ENCODE assay signal across 7 mouse cellular contexts in the genomic region with DNA sequence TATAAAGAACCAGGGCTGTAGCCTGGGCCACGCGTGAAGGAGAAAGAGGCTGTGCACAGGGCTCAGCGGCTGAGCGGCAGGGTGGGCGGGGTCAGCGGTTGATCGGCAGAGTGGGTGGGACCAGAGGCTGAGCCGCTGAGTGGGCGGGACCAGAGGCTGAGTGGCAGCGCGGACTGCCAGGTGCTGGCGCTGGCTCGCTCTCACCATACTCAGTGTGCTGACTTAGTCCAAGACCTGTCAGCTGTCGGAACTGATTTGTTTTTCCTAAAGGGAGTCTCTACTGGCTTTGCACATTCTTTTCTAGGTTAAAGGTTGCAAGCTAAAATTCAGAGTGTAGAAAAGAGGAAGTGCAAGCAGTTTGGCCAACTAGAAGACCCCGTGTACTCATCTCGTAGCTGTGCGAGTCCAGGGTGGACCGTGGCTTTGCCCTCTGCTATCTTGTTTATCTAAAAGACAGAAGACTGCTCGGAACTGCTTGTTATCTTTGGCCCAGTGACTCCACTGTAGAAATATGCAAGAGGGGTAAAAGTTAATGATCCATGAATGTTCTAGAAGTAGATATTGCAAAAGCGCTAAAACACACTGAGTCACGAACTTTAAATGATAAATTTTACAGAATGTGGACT. TPM values are rescaled to one million over a fixed set of nuclear protein-coding genes. Genes with fewer than 3 reads are reported as not detected.
DNase-seq lines count a peak whose midpoint lies in the region; ATAC-seq lines count a peak whose summit lies in the region.

No protein-coding gene starts in this region.

- peaks cover 32% of the 10 kb centered on the region for H3K4me1 ChIP-seq in intestine, embryonic 14.5 days (replicated peaks; ENCODE audit: control insufficient read depth, insufficient read depth, low read length)
- peaks cover 16% of the 10 kb centered on the region for H3K4me1 ChIP-seq in midbrain, embryonic 11.5 days (ENCODE audit: control insufficient read depth, insufficient read depth, low read length)

- H3K36me3 ChIP-seq in intestine, embryonic 14.5 days (ENCODE audit: control insufficient read depth, insufficient read depth, low read length) = no peaks in the 10 kb centered on the region
- no peaks in the 10 kb centered on the region for H3K36me3 ChIP-seq in midbrain, embryonic 11.5 days (ENCODE audit: control insufficient read depth, insufficient read depth, low read length)

- peak overlapping the region; percentile 45 for H3K4me2 ChIP-seq in intestine, embryonic 14.5 days (ENCODE audit: low read length)
- peak overlapping the region; percentile 42 for H3K4me2 ChIP-seq in midbrain, embryonic 11.5 days

- no peak overlapping the region for H3K9ac ChIP-seq in intestine, embryonic 14.5 days (ENCODE audit: low read length)
- H3K9ac ChIP-seq in midbrain, embryonic 11.5 days (ENCODE audit: low read length) = peak overlapping the region; percentile 41; the same call in 1 of the 2 replicates

- H3K27ac ChIP-seq in intestine, embryonic 14.5 days (ENCODE audit: low read depth) = peak overlapping the region; percentile 3; the same call in 1 of the 2 replicates
- no peak overlapping the region for H3K27ac ChIP-seq in midbrain, embryonic 11.5 days (ENCODE audit: low read depth, low read length)

- intact Hi-C loops in gastrocnemius, postnatal 14 days (cut with DNase I; ENCODE audit: low total_unique reads) = no loop called here
- intact Hi-C loops in left cerebral cortex, postnatal 4 days (cut with DNase I) = no loop called here

- H3K9me3 ChIP-seq in intestine, embryonic 14.5 days (ENCODE audit: control insufficient read depth, low read length) = no peaks in the 10 kb centered on the region
- no peaks in the 10 kb centered on the region for H3K9me3 ChIP-seq in midbrain, embryonic 11.5 days (ENCODE audit: control insufficient read depth, low read length)

- 6% methylated on average over 21 of the region's 21 CpGs for WGBS in intestine, embryonic 14.5 days
- 9% methylated on average over 21 of the region's 21 CpGs for WGBS in midbrain, embryonic 11.5 days

- ATAC-seq in intestine, embryonic 14.5 days (replicated peaks; ENCODE audit: low FRiP score, low TSS enrichment, low read depth) = peak; percentile 88
- ATAC-seq in midbrain, embryonic 11.5 days (ENCODE audit: low FRiP score) = peak; percentile 92

- peak overlapping the region; percentile 10 for H3K4me3 ChIP-seq in intestine, embryonic 14.5 days (ENCODE audit: low read depth, low read length)
- H3K4me3 ChIP-seq in midbrain, embryonic 11.5 days (ENCODE audit: low read depth, low read length) = peak overlapping the region; percentile 11

- peak; percentile 95 for DNase-seq in adrenal gland, adult 2 months
- peak; percentile 94 for DNase-seq in embryo, embryonic 11 days
- peak; percentile 93 for DNase-seq in gastrocnemius, postnatal 14 days
- peak; percentile 88 for DNase-seq in intestine, embryonic 14.5 days (ENCODE audit: low spot score)
- DNase-seq in left cerebral cortex, postnatal 4 days = peak; percentile 95
- DNase-seq in midbrain, embryonic 11.5 days (ENCODE audit: low spot score, missing footprints) = peak; percentile 97
- DNase-seq in skeletal muscle tissue, adult 2 months (ENCODE audit: low read depth, low spot score) = peak; percentile 94

- H3K27me3 ChIP-seq in intestine, embryonic 14.5 days (replicated peaks; ENCODE audit: control insufficient read depth, insufficient read depth, low read length) = no peaks in the 10 kb centered on the region
- H3K27me3 ChIP-seq in midbrain, embryonic 11.5 days (ENCODE audit: control insufficient read depth, insufficient read depth, low read length) = peaks cover 8% of the 10 kb centered on the region; the same call in 1 of the 2 replicates

RNA-seq across cellular contexts. Expression of a gene that starts 19.8 kb away (rescaled TPM):
- 100 to 1,000 TPM; 120 to 197 TPM for total RNA-seq in adrenal gland, adult 2 months (2021)
- 146 and 154 TPM in 2 replicates for polyA plus RNA-seq in adrenal gland, adult 2 months (2012; rRNA removed)
- 10 to 100 TPM; 48.5 to 62.8 TPM for total RNA-seq in gastrocnemius, postnatal 14 days (2021)
- 11.9 and 14.0 TPM in 2 replicates for polyA plus RNA-seq in intestine, embryonic 14.5 days (2014; fragmentation: Nextera tagmentation; extraction: Ambion mirVana)
- total RNA-seq in left cerebral cortex, postnatal 4 days (2021) = 10 to 100 TPM; 11.7 to 13.8 TPM
- 1.7 and 2.4 TPM in 2 replicates for polyA plus RNA-seq in midbrain, embryonic 11.5 days (2014; fragmentation: Nextera tagmentation; extraction: Ambion mirVana)

RNA-seq across cellular contexts. Expression of a gene that starts 34.2 kb away (rescaled TPM):
- total RNA-seq in adrenal gland, adult 2 months (2021) = 10 to 100 TPM; 22.2 to 29.5 TPM
- 26.3 and 26.9 TPM in 2 replicates for polyA plus RNA-seq in adrenal gland, adult 2 months (2012; rRNA removed)
- total RNA-seq in gastrocnemius, postnatal 14 days (2021) = 10 to 100 TPM; 12.9 to 20.1 TPM
- 17.0 and 19.9 TPM in 2 replicates for polyA plus RNA-seq in intestine, embryonic 14.5 days (2014; fragmentation: Nextera tagmentation; extraction: Ambion mirVana)
- 10 to 100 TPM; 13.9 to 15.3 TPM for total RNA-seq in left cerebral cortex, postnatal 4 days (2021)
- polyA plus RNA-seq in midbrain, embryonic 11.5 days (2014; fragmentation: Nextera tagmentation; extraction: Ambion mirVana) = 6.3 and 7.5 TPM in 2 replicates
